23 mouse cellular contexts compared by ENCODE assay signal in genomic region chr1:37965571-37965970, GRCm38 (mm10). TPM values are rescaled to one million over a fixed set of nuclear protein-coding genes. Genes with fewer than 3 reads are reported as not detected.
"Had no signal": no experiment of that assay in that cellular context is flagged by ENCODE, and none has a peak within 500 bp of the region (broad histone marks: within the 10 kb centered on the region; RNA-seq: fewer than 3 reads in every experiment).

No protein-coding gene starts in this region.

- H3K4me1 ChIP-seq: limb, embryonic 15.5 days; liver, embryonic 12.5 days; megakaryocyte, embryonic 14.5 days; midbrain, embryonic 15.5 days; neural tube, embryonic 12.5 days had no signal

- DNase-seq: kidney, adult 8-10 months; kidney, postnatal 10 days; retina, postnatal 1 day; thymus, postnatal 4 days had no signal

- ATAC-seq: intestine, embryonic 16.5 days; liver, embryonic 12.5 days; midbrain, embryonic 15.5 days had no signal

- H3K9ac ChIP-seq: limb, embryonic 15.5 days; liver, embryonic 12.5 days; midbrain, embryonic 15.5 days; neural tube, embryonic 12.5 days had no signal

- H3K27me3 ChIP-seq: limb, embryonic 15.5 days; liver, embryonic 12.5 days; midbrain, embryonic 15.5 days; neural tube, embryonic 12.5 days had no signal

- H3K4me3 ChIP-seq: limb, embryonic 15.5 days; liver, embryonic 12.5 days; megakaryocyte, embryonic 14.5 days; midbrain, embryonic 15.5 days; neural tube, embryonic 12.5 days had no signal

- H3K27ac ChIP-seq: limb, embryonic 15.5 days; liver, embryonic 12.5 days; macrophage; midbrain, embryonic 15.5 days; neural tube, embryonic 12.5 days had no signal

- H3K9me3 ChIP-seq: limb, embryonic 15.5 days; liver, embryonic 12.5 days; midbrain, embryonic 15.5 days; neural tube, embryonic 12.5 days had no signal

- H3K36me3 ChIP-seq: limb, embryonic 15.5 days; liver, embryonic 12.5 days; midbrain, embryonic 15.5 days; neural tube, embryonic 12.5 days had no signal

- H3K4me2 ChIP-seq: limb, embryonic 15.5 days; liver, embryonic 12.5 days; midbrain, embryonic 11.5 days; midbrain, embryonic 15.5 days; neural tube, embryonic 12.5 days had no signal

RNA-seq across cellular contexts. Expression of gene Lyg1, which starts 8.0 kb away (rescaled TPM):
- total RNA-seq: layer of hippocampus, postnatal 25 days; left cerebral cortex, adult 8-10 months; left cerebral cortex, postnatal 25 days; monocyte, adult 5-6 weeks; neutrophil, adult 5-6 weeks had no signal
- polyA plus RNA-seq: intestine, embryonic 16.5 days; large intestine, adult 2 months; limb, embryonic 11.5 days; limb, embryonic 15.5 days; liver, embryonic 12.5 days; liver, embryonic 16.5 days; lung, embryonic 16.5 days; macrophage; midbrain, embryonic 11.5 days; midbrain, embryonic 15.5 days; neural tube, embryonic 12.5 days; small intestine, adult 2 months; stomach, embryonic 16.5 days had no signal

RNA-seq across cellular contexts. Expression of gene Lyg2, which starts 49.3 kb away (rescaled TPM):
- total RNA-seq: left cerebral cortex, adult 8-10 months; left cerebral cortex, postnatal 25 days; monocyte, adult 5-6 weeks; neutrophil, adult 5-6 weeks had no signal
- polyA plus RNA-seq: intestine, embryonic 16.5 days; large intestine, adult 2 months; limb, embryonic 11.5 days; limb, embryonic 15.5 days; liver, embryonic 12.5 days; liver, embryonic 16.5 days; lung, embryonic 16.5 days; macrophage; midbrain, embryonic 11.5 days; midbrain, embryonic 15.5 days; neural tube, embryonic 12.5 days; small intestine, adult 2 months; stomach, embryonic 16.5 days had no signal
